Comparison of ENCODE assay signal across 8 mouse cellular contexts in the genomic region with DNA sequence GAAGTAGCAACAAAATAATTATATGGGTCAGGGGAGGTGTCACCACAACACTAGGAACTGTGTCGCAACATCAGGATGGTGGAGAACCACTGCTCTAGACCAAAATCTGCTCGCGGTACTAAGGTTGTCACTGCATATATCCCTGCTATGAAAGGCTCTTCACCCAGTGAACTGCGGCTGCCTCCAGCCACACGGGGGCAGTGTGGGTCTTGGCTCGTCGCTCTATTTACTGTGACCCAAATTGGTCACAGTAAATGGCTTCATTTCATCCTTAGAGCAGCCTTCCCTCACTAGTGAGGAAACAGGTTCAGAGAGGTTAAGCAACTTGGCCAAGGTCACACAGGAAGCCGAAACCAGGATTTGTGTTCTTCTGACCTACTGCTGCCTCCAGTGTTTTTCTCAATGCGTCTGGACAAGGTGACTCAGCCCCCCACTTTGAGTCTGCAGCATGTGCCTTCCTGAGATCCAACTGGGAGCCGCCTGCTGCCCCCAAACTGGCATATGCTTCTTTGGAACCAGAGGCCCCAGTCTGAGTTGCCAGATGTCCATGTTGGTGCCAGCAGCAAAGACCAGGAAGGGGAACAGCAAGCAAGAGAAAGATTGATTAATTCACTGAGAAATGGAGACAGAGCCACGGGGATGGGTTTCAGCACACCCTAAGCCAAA.
A peak's percentile ranks its signal among the peaks of the same experiment; 100 is the strongest.
DNase-seq lines count a peak whose midpoint lies in the region; ATAC-seq and TF ChIP-seq lines count a peak whose summit lies in the region.

No protein-coding gene starts in this region.

- peak; percentile 84 for TF ChIP-seq CTCF in ES-Bruce4 (IDR thresholded peaks at IDR 0.05; ENCODE audit: low read depth, low read length)
- peak; percentile 85 for TF ChIP-seq CTCF in kidney, postnatal 0 days (IDR thresholded peaks at IDR 0.05; ENCODE audit: low read depth)
- TF ChIP-seq CTCF in small intestine, adult 2 months (IDR thresholded peaks at IDR 0.05; ENCODE audit: extremely low read depth, insufficient read length, insufficient replicate concordance, low read depth, low read length) = peak; percentile 59; the same call in 1 of the 2 replicates

- peak; percentile 70 for DNase-seq in 416B (ENCODE audit: low read depth)
- DNase-seq in frontal cortex, postnatal 14 days (ENCODE audit: low spot score in 2 of 2) = peak; percentile 12 to 48
- DNase-seq in kidney, postnatal 0 days (ENCODE audit: low spot score) = peak; percentile 75
- DNase-seq in liver, embryonic 13.5 days = peak; percentile 9

- no peak overlapping the region for H3K9ac ChIP-seq in ES-Bruce4 (ENCODE audit: low read depth, poor library complexity, severe bottlenecking)
- no peak overlapping the region for H3K9ac ChIP-seq in kidney, postnatal 0 days (ENCODE audit: low read depth, low read length)
- H3K9ac ChIP-seq in liver, embryonic 13.5 days = no peak overlapping the region

- TF ChIP-seq POLR2A in ES-Bruce4 (IDR thresholded peaks at IDR 0.05; ENCODE audit: insufficient read depth, low read length) = no peak
- TF ChIP-seq POLR2A in small intestine, adult 2 months (IDR thresholded peaks at IDR 0.05; ENCODE audit: low read depth, low read length) = no peak

- H3K4me2 ChIP-seq in kidney, postnatal 0 days (ENCODE audit: low read length) = no peak overlapping the region
- no peak overlapping the region for H3K4me2 ChIP-seq in liver, embryonic 13.5 days

- H3K36me3 ChIP-seq in ES-Bruce4 (ENCODE audit: control insufficient read depth, insufficient read depth, low read length, poor library complexity, severe bottlenecking) = no peaks in the 10 kb centered on the region
- no peaks in the 10 kb centered on the region for H3K36me3 ChIP-seq in kidney, postnatal 0 days (ENCODE audit: insufficient read depth, low read length)
- no peaks in the 10 kb centered on the region for H3K36me3 ChIP-seq in liver, embryonic 13.5 days
- H3K36me3 ChIP-seq in small intestine, adult 2 months (ENCODE audit: control insufficient read depth, insufficient read depth, low read length) = no peaks in the 10 kb centered on the region

- no peak overlapping the region for H3K4me3 ChIP-seq in ES-Bruce4 (ENCODE audit: low read depth, low read length)
- no peak overlapping the region for H3K4me3 ChIP-seq in kidney, postnatal 0 days (replicated peaks; ENCODE audit: low read depth, low read length)
- H3K4me3 ChIP-seq in liver, embryonic 13.5 days (replicated peaks) = no peak overlapping the region
- no peak overlapping the region for H3K4me3 ChIP-seq in small intestine, adult 2 months (ENCODE audit: low read depth, low read length)

- no peak for TF ChIP-seq EP300 in ES-Bruce4 (IDR thresholded peaks at IDR 0.05; ENCODE audit: insufficient read depth, low read depth, low read length)

- no peaks in the 10 kb centered on the region for H3K27me3 ChIP-seq in ES-Bruce4 (ENCODE audit: control insufficient read depth, insufficient read depth, low read length, poor library complexity, severe bottlenecking)
- no peaks in the 10 kb centered on the region for H3K27me3 ChIP-seq in kidney, postnatal 0 days (ENCODE audit: insufficient read depth, low read length)
- H3K27me3 ChIP-seq in liver, embryonic 13.5 days = no peaks in the 10 kb centered on the region
- H3K27me3 ChIP-seq in small intestine, adult 2 months (ENCODE audit: control insufficient read depth, insufficient read depth, low read length) = no peaks in the 10 kb centered on the region

- H3K4me1 ChIP-seq in ES-Bruce4 (ENCODE audit: control insufficient read depth, insufficient read depth, low read length) = no peaks in the 10 kb centered on the region
- peaks cover 13% of the 10 kb centered on the region; the same call in 1 of the 2 replicates for H3K4me1 ChIP-seq in kidney, postnatal 0 days (replicated peaks; ENCODE audit: insufficient read depth, low read length)
- H3K4me1 ChIP-seq in liver, embryonic 13.5 days (replicated peaks) = peaks cover 7% of the 10 kb centered on the region; the same call in 1 of the 2 replicates
- peaks cover 6% of the 10 kb centered on the region; the same call in 1 of the 2 replicates for H3K4me1 ChIP-seq in small intestine, adult 2 months (ENCODE audit: control insufficient read depth, insufficient read depth, insufficient read length, low read length)

- no peak overlapping the region for H3K27ac ChIP-seq in ES-Bruce4 (ENCODE audit: insufficient read depth, low read length)
- H3K27ac ChIP-seq in kidney, postnatal 0 days = 0 out of 2 replicates have a peak overlapping the region, but pooled peaks have one; percentile 25
- no peak overlapping the region for H3K27ac ChIP-seq in liver, embryonic 13.5 days
- no peak overlapping the region for H3K27ac ChIP-seq in small intestine, adult 2 months (ENCODE audit: insufficient read depth, low read depth, low read length)

- WGBS in kidney, postnatal 0 days = 51% methylated on average over 11 of the region's 11 CpGs
- 34% methylated on average over 11 of the region's 11 CpGs for WGBS in liver, embryonic 13.5 days (ENCODE audit: insufficient replicate concordance)
- 57% methylated on average over 11 of the region's 11 CpGs for WGBS in small intestine, adult 2 months

- no peaks in the 10 kb centered on the region for H3K9me3 ChIP-seq in ES-Bruce4 (replicated peaks; ENCODE audit: control insufficient read depth, insufficient read depth, low read length, poor library complexity, severe bottlenecking)
- no peaks in the 10 kb centered on the region for H3K9me3 ChIP-seq in kidney, postnatal 0 days (replicated peaks; ENCODE audit: low read length)
- H3K9me3 ChIP-seq in liver, embryonic 13.5 days (replicated peaks) = no peaks in the 10 kb centered on the region

- ATAC-seq in cerebellum, adult (ENCODE audit: insufficient number of reproducible peaks, low FRiP score, low TSS enrichment) = peak; percentile 63; the same call in 1 of the 2 replicates
- peak; percentile 30; the same call in 1 of the 2 replicates for ATAC-seq in kidney, postnatal 0 days (replicated peaks; ENCODE audit: low FRiP score, low read depth)
- no peak for ATAC-seq in liver, embryonic 13.5 days (ENCODE audit: low read depth)
- ATAC-seq in megakaryocyte, adult 5-6 weeks (ENCODE audit: poor library complexity, severe bottlenecking) = no peak; the same call in 1 of the 2 replicates

Comparison
In these comparisons a context has a peak if more than half of its experiments do, and no peak if none do; other contexts are left out.
1. DNase-seq: peak in every context shown above with its lines; median percentile 75 in kidney, postnatal 0 days; 70 in 416B; 30 in frontal cortex, postnatal 14 days; 9 in liver, embryonic 13.5 days.
2. ATAC-seq: peak in cerebellum, adult (single experiment) and kidney, postnatal 0 days (single experiment); none in liver, embryonic 13.5 days (single experiment) and megakaryocyte, adult 5-6 weeks (single experiment).
3. Peak in every context shown above with its lines, with median percentiles within 50 percentile points of each other: CTCF ChIP-seq.